Mouse (Mus musculus): ENCODE results near the gene Abcb6. TPM values are rescaled to one million over a fixed set of nuclear protein-coding genes. Genes with fewer than 3 reads are reported as not detected.

The Abcb6 gene
- polyA plus RNA-seq, 1 experiment from 2014 or later: 27.7 TPM

DNA sequence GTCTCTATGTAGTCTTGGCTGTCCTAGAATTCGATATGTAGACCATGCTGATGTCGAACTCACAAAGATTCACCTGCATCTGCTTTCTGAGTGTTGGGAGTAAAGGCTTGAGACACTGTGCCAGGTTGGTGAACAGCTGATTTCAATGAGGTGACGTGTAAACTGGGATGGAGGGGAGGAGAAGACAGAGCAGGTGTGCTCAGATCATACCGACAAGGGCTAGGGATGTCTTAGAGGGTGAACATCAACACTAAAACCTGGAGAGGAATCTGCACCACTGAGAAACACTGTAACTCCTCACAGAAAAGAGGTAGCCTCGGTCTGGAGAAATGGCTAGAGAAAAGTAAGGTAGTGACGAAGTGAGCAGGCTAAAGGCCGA lies 12.1 kb downstream of the Abcb6 start:
- peak overlapping the region; percentile 92 for H3K27ac ChIP-seq (ENCODE audit: low read length)

DNA sequence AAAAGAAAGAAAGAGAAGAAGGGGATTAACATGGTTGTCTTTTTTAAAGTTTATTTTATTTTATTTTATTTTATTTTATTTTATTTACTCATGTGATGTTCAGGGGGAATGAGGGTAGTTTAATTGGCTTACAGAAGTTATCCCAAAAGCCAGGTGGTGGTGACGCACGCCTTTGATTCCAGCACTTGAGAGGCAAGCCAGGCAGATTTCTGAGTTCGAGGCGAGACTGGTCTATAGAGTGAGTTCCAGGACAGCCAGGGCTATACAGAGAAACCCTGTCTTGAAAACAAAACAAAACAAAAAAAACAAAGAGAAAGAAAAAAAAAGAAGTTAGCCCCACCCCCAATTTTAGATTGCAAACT lies 20.0 kb downstream of the Abcb6 start:
- no peaks in the 10 kb centered on the region for H3K36me3 ChIP-seq (ENCODE audit: control insufficient read depth, insufficient read depth, low read length)
- H3K27ac ChIP-seq (ENCODE audit: low read length): no peak overlapping the region
- H3K27me3 ChIP-seq (ENCODE audit: control insufficient read depth, insufficient read depth, low read length): no peaks in the 10 kb centered on the region
- no peak overlapping the region for H3K4me3 ChIP-seq (replicated peaks; ENCODE audit: low read length)
- ATAC-seq (ENCODE audit: insufficient read depth, low FRiP score): no peak
- WGBS: 72% methylated on average over 4 of the region's 4 CpGs
- H3K4me1 ChIP-seq (ENCODE audit: control insufficient read depth, insufficient read depth, low read length): no peaks in the 10 kb centered on the region
- no peak overlapping the region for H3K4me2 ChIP-seq (ENCODE audit: low read depth, low read length)
- no peaks in the 10 kb centered on the region for H3K9me3 ChIP-seq (replicated peaks; ENCODE audit: control insufficient read depth, low read length)
- no peak overlapping the region for H3K9ac ChIP-seq (ENCODE audit: low read length)

More for the DNA sequence above, 12.1 kb downstream of the Abcb6 start:
- Histone ChIP-seq H3K9ac (ENCODE audit: low read length) (peak overlapping the region; percentile 87), H3K4me3 (replicated peaks; ENCODE audit: low read length) (peak overlapping the region; percentile 89), H3K27me3 (ENCODE audit: control insufficient read depth, insufficient read depth, low read length) (no peaks in the 10 kb centered on the region), H3K4me2 (ENCODE audit: low read depth, low read length) (peak overlapping the region; percentile 92), H3K4me1 (ENCODE audit: control insufficient read depth, insufficient read depth, low read length) (peaks cover 13% of the 10 kb centered on the region; the same call in 1 of the 2 replicates), H3K9me3 (replicated peaks; ENCODE audit: control insufficient read depth, low read length) (no peaks in the 10 kb centered on the region), H3K36me3 (ENCODE audit: control insufficient read depth, insufficient read depth, low read length) (0 out of 2 replicates have a peak, but pooled peaks cover 8% of the 10 kb centered on the region)
- WGBS: 6% methylated on average over 7 of the region's 7 CpGs
- peak; percentile 6; the same call in 1 of the 2 replicates for ATAC-seq (ENCODE audit: insufficient read depth, low FRiP score)

DNA sequence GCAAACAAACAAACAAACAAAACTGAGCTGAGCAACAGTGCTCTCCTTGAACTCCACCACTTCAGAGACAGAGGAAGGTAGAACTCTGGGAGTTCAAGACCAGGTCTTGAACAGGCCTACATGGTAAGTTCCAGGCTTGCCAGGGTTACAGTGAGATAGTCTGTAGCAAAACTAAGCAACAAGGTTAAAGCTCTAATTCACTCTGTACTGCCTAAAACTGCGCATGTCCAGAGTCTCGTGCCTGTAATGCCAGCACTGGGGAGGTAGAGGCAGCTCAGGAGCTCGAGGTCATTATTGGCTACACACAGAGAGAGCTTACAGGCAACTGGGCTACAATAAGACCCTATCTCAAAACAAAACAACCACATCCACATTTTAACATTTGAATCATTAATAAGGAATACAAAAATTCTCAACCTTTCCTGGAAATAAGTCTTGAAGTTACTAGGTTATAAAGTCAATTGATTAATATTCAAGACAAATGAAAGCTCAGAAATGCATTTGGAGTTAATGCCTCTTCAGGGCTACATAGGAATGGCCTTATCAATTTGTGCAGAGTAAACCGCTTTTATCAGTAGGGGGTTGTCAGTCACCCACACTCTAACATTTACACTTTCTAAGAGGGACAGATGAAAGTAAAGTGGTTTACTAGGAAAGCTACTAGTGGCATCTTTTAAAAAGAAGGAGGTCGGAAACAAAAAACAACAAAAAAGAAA lies 20.5 kb downstream of the Abcb6 start:
- no peaks in the 10 kb centered on the region for H3K27me3 ChIP-seq (ENCODE audit: control insufficient read depth, insufficient read depth, low read length)
- H3K4me3 ChIP-seq (replicated peaks; ENCODE audit: low read length): no peak overlapping the region
- H3K36me3 ChIP-seq (ENCODE audit: control insufficient read depth, insufficient read depth, low read length): no peaks in the 10 kb centered on the region
- WGBS: 54% methylated on average over 5 of the region's 5 CpGs
- H3K9me3 ChIP-seq (replicated peaks; ENCODE audit: control insufficient read depth, low read length): no peaks in the 10 kb centered on the region
- no peaks in the 10 kb centered on the region for H3K4me1 ChIP-seq (ENCODE audit: control insufficient read depth, insufficient read depth, low read length)
- no peak for ATAC-seq (ENCODE audit: insufficient read depth, low FRiP score)
- H3K9ac ChIP-seq (ENCODE audit: low read length): no peak overlapping the region
- no peak overlapping the region for H3K4me2 ChIP-seq (ENCODE audit: low read depth, low read length)
- H3K27ac ChIP-seq (ENCODE audit: low read length): no peak overlapping the region

GRCm38 (mm10) chr1:75158990-75159389 lies 21.2 kb downstream of the Abcb6 start:
- no peak overlapping the region for H3K27ac ChIP-seq (ENCODE audit: low read length)
- no peak overlapping the region for H3K4me3 ChIP-seq (replicated peaks; ENCODE audit: low read length)
- no peak for ATAC-seq (ENCODE audit: insufficient read depth, low FRiP score)

DNA sequence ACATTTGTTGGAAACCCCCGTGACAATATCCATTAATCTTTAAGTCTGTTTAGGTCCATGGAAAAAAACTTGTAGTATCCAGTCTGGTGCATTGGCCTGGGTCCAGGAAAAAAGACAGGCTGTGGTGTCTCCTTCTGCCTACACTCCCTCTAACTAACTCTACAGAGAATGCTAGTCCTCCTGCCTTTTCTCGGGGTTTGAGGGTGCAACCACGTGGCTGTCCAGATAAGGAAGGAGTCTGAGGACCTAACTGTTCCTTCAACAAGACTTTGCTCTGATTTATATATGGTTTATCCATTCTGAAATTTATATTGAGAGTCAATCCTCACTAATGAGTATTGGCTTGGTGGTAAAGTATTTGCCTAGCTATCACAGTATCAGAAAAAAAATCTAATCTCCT lies 24.4 kb downstream of the Abcb6 start:
- ATAC-seq (ENCODE audit: insufficient read depth, low FRiP score): no peak
- WGBS: 35% methylated on average over 3 of the region's 3 CpGs
- Histone ChIP-seq H3K36me3 (ENCODE audit: control insufficient read depth, insufficient read depth, low read length) (no peaks in the 10 kb centered on the region), H3K4me3 (replicated peaks; ENCODE audit: low read length) (no peak overlapping the region), H3K9ac (ENCODE audit: low read length) (no peak overlapping the region), H3K27ac (ENCODE audit: low read length) (no peak overlapping the region), H3K4me2 (ENCODE audit: low read depth, low read length) (no peak overlapping the region), H3K4me1 (ENCODE audit: control insufficient read depth, insufficient read depth, low read length) (no peaks in the 10 kb centered on the region), H3K9me3 (replicated peaks; ENCODE audit: control insufficient read depth, low read length) (no peaks in the 10 kb centered on the region), H3K27me3 (ENCODE audit: control insufficient read depth, insufficient read depth, low read length) (no peaks in the 10 kb centered on the region)

More at GRCm38 (mm10) chr1:75158990-75159389, 21.2 kb downstream of the Abcb6 start:
- Histone ChIP-seq H3K36me3 (ENCODE audit: control insufficient read depth, insufficient read depth, low read length) (no peaks in the 10 kb centered on the region), H3K4me1 (ENCODE audit: control insufficient read depth, insufficient read depth, low read length) (no peaks in the 10 kb centered on the region), H3K9me3 (replicated peaks; ENCODE audit: control insufficient read depth, low read length) (no peaks in the 10 kb centered on the region), H3K27me3 (ENCODE audit: control insufficient read depth, insufficient read depth, low read length) (no peaks in the 10 kb centered on the region), H3K9ac (ENCODE audit: low read length) (no peak overlapping the region), H3K4me2 (ENCODE audit: low read depth, low read length) (no peak overlapping the region)

DNA sequence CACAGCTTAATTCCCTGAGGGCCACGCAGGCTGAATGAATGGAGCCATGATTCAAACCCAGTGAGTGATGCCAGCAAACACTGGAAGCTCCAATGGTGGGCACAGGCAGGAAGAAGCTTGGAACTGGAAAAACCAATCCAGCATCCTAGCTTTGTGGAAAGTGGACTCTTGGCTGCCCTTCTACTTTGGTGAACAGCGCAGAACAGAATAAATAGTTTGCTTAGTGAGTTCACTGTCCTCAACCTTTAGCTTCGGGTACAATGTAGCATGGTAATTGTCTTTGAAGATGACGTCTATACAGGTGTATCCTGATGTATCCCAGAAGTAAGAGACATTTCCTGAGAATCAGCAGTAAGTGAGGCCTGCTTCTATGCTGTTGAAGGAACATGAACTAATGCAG lies 31.5 kb downstream of the Abcb6 start:
- Histone ChIP-seq H3K36me3 (ENCODE audit: control insufficient read depth, insufficient read depth, low read length) (peaks cover 20% of the 10 kb centered on the region; the same call in 1 of the 2 replicates), H3K4me2 (ENCODE audit: low read depth, low read length) (no peak overlapping the region), H3K4me1 (ENCODE audit: control insufficient read depth, insufficient read depth, low read length) (peaks cover 6% of the 10 kb centered on the region), H3K4me3 (replicated peaks; ENCODE audit: low read length) (no peak overlapping the region), H3K27me3 (ENCODE audit: control insufficient read depth, insufficient read depth, low read length) (no peaks in the 10 kb centered on the region), H3K9ac (ENCODE audit: low read length) (no peak overlapping the region), H3K9me3 (replicated peaks; ENCODE audit: control insufficient read depth, low read length) (no peaks in the 10 kb centered on the region), H3K27ac (ENCODE audit: low read length) (no peak overlapping the region)
- ATAC-seq (ENCODE audit: insufficient read depth, low FRiP score): no peak
- WGBS: 90% methylated on average over 4 of the region's 4 CpGs

GRCm38 (mm10) chr1:75147411-75148135 lies 32.6 kb downstream of the Abcb6 start:
- Histone ChIP-seq H3K4me2 (ENCODE audit: low read depth, low read length) (no peak overlapping the region), H3K27ac (ENCODE audit: low read length) (no peak overlapping the region), H3K4me1 (ENCODE audit: control insufficient read depth, insufficient read depth, low read length) (peaks cover 9% of the 10 kb centered on the region), H3K9me3 (replicated peaks; ENCODE audit: control insufficient read depth, low read length) (no peaks in the 10 kb centered on the region), H3K4me3 (replicated peaks; ENCODE audit: low read length) (no peak overlapping the region), H3K9ac (ENCODE audit: low read length) (peak overlapping the region; percentile 24; the same call in 1 of the 2 replicates), H3K27me3 (ENCODE audit: control insufficient read depth, insufficient read depth, low read length) (no peaks in the 10 kb centered on the region), H3K36me3 (ENCODE audit: control insufficient read depth, insufficient read depth, low read length) (peaks cover 20% of the 10 kb centered on the region; the same call in 1 of the 2 replicates)
- 78% methylated on average over 7 of the region's 7 CpGs for WGBS
- no peak for ATAC-seq (ENCODE audit: insufficient read depth, low FRiP score)

- Histone ChIP-seq H3K4me3 (replicated peaks; ENCODE audit: low read length) (no peak overlapping the region), H3K27ac (ENCODE audit: low read length) (no peak overlapping the region), H3K9ac (ENCODE audit: low read length) (no peak overlapping the region), H3K4me1 (ENCODE audit: control insufficient read depth, insufficient read depth, low read length) (peaks cover 14% of the 10 kb centered on the region), H3K36me3 (ENCODE audit: control insufficient read depth, insufficient read depth, low read length) (peaks cover 20% of the 10 kb centered on the region; the same call in 1 of the 2 replicates), H3K9me3 (replicated peaks; ENCODE audit: control insufficient read depth, low read length) (no peaks in the 10 kb centered on the region), H3K27me3 (ENCODE audit: control insufficient read depth, insufficient read depth, low read length) (no peaks in the 10 kb centered on the region), H3K4me2 (ENCODE audit: low read depth, low read length) (no peak overlapping the region)
- no peak for ATAC-seq (ENCODE audit: insufficient read depth, low FRiP score)
- WGBS: 94% methylated on average over 3 of the region's 3 CpGs
These were observed 34.6 kb downstream of the Abcb6 start for GRCm38 (mm10) chr1:75145589-75145988.
